Mouse (Mus musculus) MEL (cell line): Measurements from ENCODE around the gene Vps37b. TPM values are rescaled to one million over a fixed set of nuclear protein-coding genes. Genes with fewer than 3 reads are reported as not detected.

ENCODE experiments used
- DNase-seq: peaks from one replicate; pipeline ENCODE4 v3.0.0; 2011; ENCODE audit warnings: low read depth, low spot score
- H3K27ac ChIP-seq: 2 replicates; pipeline ENCODE4 v1.5.1; 2012; ENCODE audit warnings: low read depth, mild to moderate bottlenecking, control low read depth, low read length, moderate library complexity; ENCODE audit not compliant: control insufficient read depth
- H3K27me3 ChIP-seq, 2 experiments: fragments of 150-350 bp in 1 of 2; sonication (generic) in 1 of 2; 2 replicates each; pipeline ENCODE4 v1.6.1; 2012; ENCODE audit warnings: low read length in 2 of 2, mild to moderate bottlenecking in 2 of 2, improper control_type of control experiment in 1 of 2, moderate library complexity in 1 of 2; ENCODE audit not compliant: insufficient read depth in 2 of 2, control insufficient read depth in 1 of 2
- H3K36me3 ChIP-seq, 2 experiments: 2 replicates each; pipeline ENCODE4 v1.6.1; 2012 to 2014; ENCODE audit warnings: low read length in 2 of 2, improper control_type of control experiment in 1 of 2, inconsistent platforms in 1 of 2, mild to moderate bottlenecking in 1 of 2; ENCODE audit not compliant: insufficient read depth in 2 of 2, control insufficient read depth in 1 of 2
- H3K4me1 ChIP-seq, 2 experiments: fragments of 150-350 bp in 1 of 2; sonication (generic) in 1 of 2; 2 replicates each; pipeline ENCODE4 v1.6.1; 2012; ENCODE audit warnings: low read length in 2 of 2, improper control_type of control experiment in 1 of 2, mild to moderate bottlenecking in 1 of 2; ENCODE audit not compliant: insufficient read depth in 2 of 2, control insufficient read depth in 1 of 2
- H3K4me3 ChIP-seq, 2 experiments: fragments of 150-350 bp in 1 of 2; sonication (generic) in 1 of 2; 2 replicates each; pipeline ENCODE4 v1.5.1; 2012; ENCODE audit warnings: low read depth in 2 of 2, low read length in 2 of 2, mild to moderate bottlenecking in 2 of 2, moderate library complexity in 2 of 2, control low read depth in 1 of 2, improper control_type of control experiment in 1 of 2; ENCODE audit not compliant: control insufficient read depth in 1 of 2, insufficient read depth in 1 of 2
- H3K79me2 ChIP-seq: 2 replicates; pipeline ENCODE4 v1.6.1; 2012; ENCODE audit warnings: mild to moderate bottlenecking, low read length, moderate library complexity; ENCODE audit not compliant: control insufficient read depth, poor library complexity, insufficient read depth
- H3K9ac ChIP-seq: 2 replicates; pipeline ENCODE4 v1.6.1; 2012; ENCODE audit warnings: low read depth, mild to moderate bottlenecking, control low read depth, low read length, moderate library complexity; ENCODE audit not compliant: control insufficient read depth, poor library complexity, severe bottlenecking
- H3K9me3 ChIP-seq: fragments of 150-350 bp; sonication (generic); replicated peaks from 2 replicates; pipeline ENCODE4 v1.6.1; 2012; ENCODE audit warnings: mild to moderate bottlenecking, low read length, improper control_type of control experiment, moderate library complexity; ENCODE audit not compliant: insufficient read depth
- CHD2 ChIP-seq: IDR thresholded peaks from 2 replicates; pipeline ENCODE4 v1.6.1; 2011; ENCODE audit warnings: low read length, improper control_type of control experiment
- E2F4 ChIP-seq: IDR thresholded peaks from 2 replicates; pipeline ENCODE4 v1.6.1; 2011; ENCODE audit warnings: low read depth, low read length, improper control_type of control experiment, borderline replicate concordance
- KAT2A ChIP-seq: conservative IDR thresholded peaks from 2 replicates; pipeline ENCODE4 v1.6.1; 2012; ENCODE audit warnings: low read depth, low read length, improper control_type of control experiment, inconsistent platforms
- MAFK ChIP-seq: IDR thresholded peaks from 2 replicates; pipeline ENCODE4 v1.6.1; 2011; ENCODE audit warnings: low read depth, mild to moderate bottlenecking, low read length, improper control_type of control experiment, borderline replicate concordance
- MAZ ChIP-seq: IDR thresholded peaks from 2 replicates; pipeline ENCODE4 v1.6.1; 2012; ENCODE audit warnings: low read depth, mild to moderate bottlenecking, inconsistent platforms, low read length, improper control_type of control experiment
- NELFE ChIP-seq: IDR thresholded peaks from 2 replicates; pipeline ENCODE4 v1.6.1; 2011; ENCODE audit warnings: low read depth, low read length, improper control_type of control experiment
- NRF1 ChIP-seq: IDR thresholded peaks from 2 replicates; pipeline ENCODE4 v1.6.1; 2014; ENCODE audit warnings: low read depth, mild to moderate bottlenecking, inconsistent platforms, low read length, improper control_type of control experiment, moderate library complexity; ENCODE audit not compliant: poor library complexity, insufficient read depth, severe bottlenecking
- POLR2AphosphoS5 ChIP-seq: IDR thresholded peaks from 2 replicates; pipeline ENCODE4 v1.6.1; 2012; ENCODE audit warnings: low read depth, borderline replicate concordance, mild to moderate bottlenecking, inconsistent platforms, low read length, moderate library complexity, mixed read lengths
- RAD21 ChIP-seq: IDR thresholded peaks from 2 replicates; pipeline ENCODE4 v1.6.1; 2011; ENCODE audit warnings: mild to moderate bottlenecking, low read depth, low read length, improper control_type of control experiment
- RCOR1 ChIP-seq: IDR thresholded peaks from 2 replicates; pipeline ENCODE4 v1.6.1; 2012; ENCODE audit warnings: low read depth, mild to moderate bottlenecking, inconsistent platforms, low read length, improper control_type of control experiment
- SIN3A ChIP-seq: IDR thresholded peaks from 2 replicates; pipeline ENCODE4 v1.6.1; 2012; ENCODE audit warnings: low read length, improper control_type of control experiment, inconsistent platforms
- SMC3 ChIP-seq: IDR thresholded peaks from 2 replicates; pipeline ENCODE4 v1.6.1; 2011; ENCODE audit warnings: low read depth, low read length, improper control_type of control experiment
- TAL1 ChIP-seq: IDR thresholded peaks from 2 replicates; pipeline ENCODE4 v1.6.1; 2012; ENCODE audit warnings: mild to moderate bottlenecking, inconsistent platforms, low read length, moderate library complexity, mixed read lengths
- UBTF ChIP-seq: IDR thresholded peaks from 2 replicates; pipeline ENCODE4 v1.6.1; 2012; ENCODE audit warnings: low read depth, mild to moderate bottlenecking, inconsistent platforms, low read length, improper control_type of control experiment, moderate library complexity, borderline replicate concordance; ENCODE audit not compliant: insufficient read depth
- ZKSCAN1 ChIP-seq: IDR thresholded peaks from 2 replicates; pipeline ENCODE4 v1.6.1; 2012; ENCODE audit warnings: low read depth, mild to moderate bottlenecking, inconsistent platforms, low read length, improper control_type of control experiment, moderate library complexity
- ZMIZ1 ChIP-seq: IDR thresholded peaks from 2 replicates; pipeline ENCODE4 v1.6.1; 2012; ENCODE audit warnings: low read depth, mild to moderate bottlenecking, inconsistent platforms, low read length, improper control_type of control experiment, moderate library complexity
- polyA plus RNA-seq, 2 experiments: library from polyadenylated mRNA; stranded (reverse) in 1 of 2; unstranded in 1 of 2; fragments of >175 nt in 1 of 2; fragments of >200 nt in 1 of 2; gene quantifications; 2 replicates each; pipeline versions ENCODE4 v1.2.1 to v1.2.4; 2012; ENCODE audit warnings: low replicate concordance in 2 of 2, low read depth in 1 of 2; ENCODE audit not compliant: insufficient read length in 2 of 2, insufficient read depth in 1 of 2, missing spikeins in 1 of 2
- total RNA-seq: library from RNA; depleted of rRNA; stranded (reverse); fragments of 300-350 nt; gene quantifications from 2 replicates; pipeline ENCODE4 v1.2.3, GENCODE M21; 2012

The Vps37b gene
- total and polyA plus RNA-seq, 3 experiments = 28.6 to 66.0 TPM; not detected in 1

- H3K79me2 ChIP-seq = peaks cover 87% of the 10 kb centered on the region
- peaks cover 5 to 44% of the 10 kb centered on the region in 2 experiments for H3K36me3 ChIP-seq
- H3K4me3 ChIP-seq = no peak overlapping the region
- H3K9ac ChIP-seq = no peak overlapping the region
- no peaks in the 10 kb centered on the region for H3K27me3 ChIP-seq
- no peak overlapping the region for H3K27ac ChIP-seq
- TF ChIP-seq ZMIZ1 = no peak
- no peak for TF ChIP-seq SMC3
- TF ChIP-seq RCOR1 = no peak
- no peak for TF ChIP-seq MAZ
- no peak for TF ChIP-seq SIN3A
- peaks cover 19 to 58% of the 10 kb centered on the region in 2 experiments for H3K4me1 ChIP-seq
- no peak for DNase-seq
- H3K9me3 ChIP-seq = no peaks in the 10 kb centered on the region
Observed at GRCm38 (mm10) chr5:124015727-124016126, 16.3 kb downstream of the Vps37b start.

- peaks cover 5 to 47% of the 10 kb centered on the region in 2 experiments for H3K36me3 ChIP-seq
- no peak overlapping the region for H3K9ac ChIP-seq
- no peaks in the 10 kb centered on the region for H3K27me3 ChIP-seq
- no peak for TF ChIP-seq ZKSCAN1
- no peak for TF ChIP-seq CHD2
- TF ChIP-seq RAD21 = no peak
- no peak for TF ChIP-seq NELFE
- no peak for TF ChIP-seq TAL1
- no peak overlapping the region for H3K27ac ChIP-seq
- peaks cover 16 to 59% of the 10 kb centered on the region in 2 experiments for H3K4me1 ChIP-seq
- H3K79me2 ChIP-seq = peaks cover 83% of the 10 kb centered on the region
- H3K9me3 ChIP-seq = no peaks in the 10 kb centered on the region
- no peak for DNase-seq
- no peak overlapping the region for H3K4me3 ChIP-seq
Observed at GRCm38 (mm10) chr5:124014791-124015251, 17.2 kb downstream of the Vps37b start.

GRCm38 (mm10) chr5:124014180-124014579, 17.9 kb downstream of the Vps37b start:
- H3K9me3 ChIP-seq = no peaks in the 10 kb centered on the region
- H3K4me3 ChIP-seq = no peak overlapping the region
- peaks cover 6 to 46% of the 10 kb centered on the region in 2 experiments for H3K36me3 ChIP-seq
- no peaks in the 10 kb centered on the region for H3K27me3 ChIP-seq
- H3K27ac ChIP-seq = no peak overlapping the region
- DNase-seq = no peak
- H3K9ac ChIP-seq = no peak overlapping the region
- peaks cover 13 to 58% of the 10 kb centered on the region in 2 experiments for H3K4me1 ChIP-seq
- TF ChIP-seq MAFK (no peak), NRF1 (no peak), UBTF (no peak), POLR2AphosphoS5 (no peak), KAT2A (no peak), E2F4 (no peak)
- peaks cover 78% of the 10 kb centered on the region for H3K79me2 ChIP-seq
